In the genomic region with DNA sequence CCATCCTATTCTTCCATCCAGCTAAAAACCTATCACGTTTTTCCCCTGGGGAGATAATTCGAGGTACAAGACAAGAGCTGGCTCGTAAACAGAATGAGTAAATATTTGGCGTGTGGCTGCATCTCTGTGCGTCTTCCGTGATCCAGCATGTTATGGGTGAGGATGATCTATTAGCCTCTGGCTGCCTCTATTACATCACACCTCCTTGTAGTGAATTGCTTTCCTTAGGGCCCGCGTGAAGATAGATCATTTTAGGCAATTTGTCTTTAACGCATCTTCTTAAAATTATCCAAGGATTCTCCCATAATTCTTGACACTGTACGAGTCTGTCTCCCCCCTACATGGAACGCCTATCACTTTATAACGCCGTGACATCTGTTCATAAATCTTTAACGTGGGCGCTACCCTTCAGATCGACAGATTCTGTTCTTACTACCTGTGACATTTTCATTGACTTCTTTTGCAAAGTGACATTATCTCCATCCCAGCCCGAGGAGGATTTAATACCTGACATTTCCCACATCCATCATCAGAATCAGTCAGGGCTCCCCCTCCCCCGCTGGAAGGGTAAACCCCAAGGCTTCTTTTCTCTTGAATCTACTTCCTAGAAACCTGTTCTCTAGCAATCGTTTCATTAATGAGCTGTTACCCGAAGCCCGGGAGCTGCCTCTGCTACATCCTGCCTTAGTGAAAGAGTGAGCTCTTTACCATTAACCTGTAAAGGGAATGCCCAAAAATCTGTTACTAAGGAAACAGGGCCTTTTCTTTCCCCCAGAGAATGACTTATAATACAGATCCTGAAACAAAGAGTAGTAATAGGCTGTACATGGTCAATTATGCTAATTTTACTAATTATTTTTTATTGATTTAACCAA, we compare ENCODE assay signal across 8 mouse cellular contexts. TPM values are rescaled to one million over a fixed set of nuclear protein-coding genes. Genes with fewer than 3 reads are reported as not detected.
A peak's percentile ranks its signal among the peaks of the same experiment; 100 is the strongest.
DNase-seq lines count a peak whose midpoint lies in the region; ATAC-seq and TF ChIP-seq lines count a peak whose summit lies in the region.
"Had no signal": no experiment of that assay in that cellular context is flagged by ENCODE, and none has a peak within 500 bp of the region (broad histone marks: within the 10 kb centered on the region; RNA-seq: fewer than 3 reads in every experiment).

No protein-coding gene starts in this region.

- no peaks in the 10 kb centered on the region for H3K9me3 ChIP-seq in kidney, postnatal 0 days (replicated peaks; ENCODE audit: low read length)
- no peaks in the 10 kb centered on the region for H3K9me3 ChIP-seq in embryonic facial prominence, embryonic 13.5 days
- H3K9me3 ChIP-seq in hindbrain, embryonic 10.5 days, result no peaks in the 10 kb centered on the region
- H3K9me3 ChIP-seq in midbrain, embryonic 15.5 days, result no peaks in the 10 kb centered on the region

- no peak for ATAC-seq in kidney, postnatal 0 days (replicated peaks; ENCODE audit: low FRiP score, low read depth)
- no peak for ATAC-seq in embryonic facial prominence, embryonic 13.5 days (ENCODE audit: insufficient number of reproducible peaks, insufficient read depth, low FRiP score, low TSS enrichment, low read depth)
- peak; percentile 59 for ATAC-seq in midbrain, embryonic 15.5 days (replicated peaks)
- ATAC-seq in erythroblast, adult 5-6 weeks (replicated peaks; ENCODE audit: low FRiP score, poor library complexity, severe bottlenecking), result no peak
- ATAC-seq: inflammation-experienced regulatory T-cells, adult 6 months had no signal

- WGBS in kidney, postnatal 0 days, result 14% methylated on average over 21 of the region's 21 CpGs
- WGBS in embryonic facial prominence, embryonic 13.5 days, result 12% methylated on average over 21 of the region's 21 CpGs
- WGBS in hindbrain, embryonic 10.5 days, result 13% methylated on average over 21 of the region's 21 CpGs
- 10% methylated on average over 21 of the region's 21 CpGs for WGBS in midbrain, embryonic 15.5 days

- H3K27me3 ChIP-seq in kidney, postnatal 0 days (ENCODE audit: insufficient read depth, low read length), result no peaks in the 10 kb centered on the region
- H3K27me3 ChIP-seq in embryonic facial prominence, embryonic 13.5 days, result peaks cover 15% of the 10 kb centered on the region
- peaks cover 19% of the 10 kb centered on the region for H3K27me3 ChIP-seq in hindbrain, embryonic 10.5 days (ENCODE audit: insufficient read depth, poor library complexity, severe bottlenecking)
- no peaks in the 10 kb centered on the region for H3K27me3 ChIP-seq in midbrain, embryonic 15.5 days (replicated peaks)

- peak overlapping the region; percentile 13; the same call in 1 of the 2 replicates for H3K4me2 ChIP-seq in kidney, postnatal 0 days (ENCODE audit: low read length)
- H3K4me2 ChIP-seq in embryonic facial prominence, embryonic 13.5 days, result peak overlapping the region; percentile 26
- H3K4me2 ChIP-seq in midbrain, embryonic 15.5 days, result peak overlapping the region; percentile 38

- no peak overlapping the region for H3K4me3 ChIP-seq in kidney, postnatal 0 days (replicated peaks; ENCODE audit: low read depth, low read length)
- H3K4me3 ChIP-seq in embryonic facial prominence, embryonic 13.5 days, result no peak overlapping the region
- peak overlapping the region; percentile 23 for H3K4me3 ChIP-seq in hindbrain, embryonic 10.5 days
- no peak overlapping the region; the same call in 1 of the 2 replicates for H3K4me3 ChIP-seq in midbrain, embryonic 15.5 days

- no peaks in the 10 kb centered on the region for H3K36me3 ChIP-seq in kidney, postnatal 0 days (ENCODE audit: insufficient read depth, low read length)
- no peaks in the 10 kb centered on the region for H3K36me3 ChIP-seq in embryonic facial prominence, embryonic 13.5 days
- no peaks in the 10 kb centered on the region for H3K36me3 ChIP-seq in hindbrain, embryonic 10.5 days
- H3K36me3 ChIP-seq in midbrain, embryonic 15.5 days (replicated peaks), result no peaks in the 10 kb centered on the region

- no peak overlapping the region for H3K27ac ChIP-seq in kidney, postnatal 0 days
- H3K27ac ChIP-seq in embryonic facial prominence, embryonic 13.5 days, result no peak overlapping the region
- 0 out of 2 replicates have a peak overlapping the region, but pooled peaks have one; percentile 12 for H3K27ac ChIP-seq in hindbrain, embryonic 10.5 days
- peak overlapping the region; percentile 25; the same call in 1 of the 2 replicates for H3K27ac ChIP-seq in midbrain, embryonic 15.5 days

- no peak for DNase-seq in kidney, postnatal 0 days (ENCODE audit: low spot score)
- DNase-seq in kidney, adult 9 months, result no peak
- no peak for DNase-seq in hindbrain, embryonic 10.5 days (ENCODE audit: low spot score)
- no peak for DNase-seq in left cerebral cortex, adult 18-20 months (ENCODE audit: low spot score in 2 of 2)

- no peak for TF ChIP-seq CTCF in kidney, postnatal 0 days (IDR thresholded peaks at IDR 0.05; ENCODE audit: low read depth)

- peak overlapping the region; percentile 20; the same call in 1 of the 2 replicates for H3K9ac ChIP-seq in kidney, postnatal 0 days (ENCODE audit: low read depth, low read length)
- H3K9ac ChIP-seq in embryonic facial prominence, embryonic 13.5 days, result no peak overlapping the region
- no peak overlapping the region for H3K9ac ChIP-seq in midbrain, embryonic 15.5 days

- H3K4me1 ChIP-seq in kidney, postnatal 0 days (replicated peaks; ENCODE audit: insufficient read depth, low read length), result no peaks in the 10 kb centered on the region
- H3K4me1 ChIP-seq in embryonic facial prominence, embryonic 13.5 days, result peaks cover 10% of the 10 kb centered on the region; the same call in 1 of the 2 replicates
- H3K4me1 ChIP-seq in hindbrain, embryonic 10.5 days (replicated peaks), result peaks cover 20% of the 10 kb centered on the region
- H3K4me1 ChIP-seq in midbrain, embryonic 15.5 days, result peaks cover 13% of the 10 kb centered on the region

RNA-seq across cellular contexts. Expression of a gene that starts 14.4 kb away (rescaled TPM):
- polyA plus RNA-seq in kidney, postnatal 0 days (2015; fragmentation: Nextera tagmentation; extraction: Ambion mirVana), result 17.3 and 18.1 TPM in 2 replicates
- 29.7 and 33.6 TPM in 2 replicates for polyA plus RNA-seq in embryonic facial prominence, embryonic 13.5 days (2015; fragmentation: Nextera tagmentation; extraction: Ambion mirVana)
- polyA plus RNA-seq in hindbrain, embryonic 10.5 days (2016; fragmentation: Nextera tagmentation; extraction: Ambion mirVana), result 34.2 and 36.6 TPM in 2 replicates
- 27.8 and 30.1 TPM in 2 replicates for polyA plus RNA-seq in midbrain, embryonic 15.5 days (2015; fragmentation: Nextera tagmentation; extraction: Ambion mirVana)
- 19.6 and 23.8 TPM in 2 replicates for total RNA-seq in erythroblast, adult 5-6 weeks (2015; ENCODE audit: low replicate concordance)
- 10.2 and 15.1 TPM in 2 replicates for total RNA-seq in erythroblast, adult 5-6 weeks (2017; ENCODE audit: low replicate concordance)
- total RNA-seq in left cerebral cortex, adult 18-20 months (2021), result 10 to 100 TPM; 38.2 to 42.2 TPM

Comparison
In these comparisons a context has a peak if more than half of its experiments do, and no peak if none do; other contexts are left out.
1. H3K27ac ChIP-seq: peak in hindbrain, embryonic 10.5 days (single experiment) and midbrain, embryonic 15.5 days (single experiment); none in kidney, postnatal 0 days (single experiment) and embryonic facial prominence, embryonic 13.5 days (single experiment).
2. Peak in every context shown above with its lines, with median percentiles within 50 percentile points of each other: H3K4me2 ChIP-seq.